Mouse (Mus musculus): ENCODE results near the gene Slc43a2.

Slc43a2 gene

GRCm38 (mm10) chr11:75571126-75571990, 39.9 kb downstream of the Slc43a2 start:
- no peak for DNase-seq (ENCODE audit: low read depth in 2 of 2, low spot score in 2 of 2)

DNA sequence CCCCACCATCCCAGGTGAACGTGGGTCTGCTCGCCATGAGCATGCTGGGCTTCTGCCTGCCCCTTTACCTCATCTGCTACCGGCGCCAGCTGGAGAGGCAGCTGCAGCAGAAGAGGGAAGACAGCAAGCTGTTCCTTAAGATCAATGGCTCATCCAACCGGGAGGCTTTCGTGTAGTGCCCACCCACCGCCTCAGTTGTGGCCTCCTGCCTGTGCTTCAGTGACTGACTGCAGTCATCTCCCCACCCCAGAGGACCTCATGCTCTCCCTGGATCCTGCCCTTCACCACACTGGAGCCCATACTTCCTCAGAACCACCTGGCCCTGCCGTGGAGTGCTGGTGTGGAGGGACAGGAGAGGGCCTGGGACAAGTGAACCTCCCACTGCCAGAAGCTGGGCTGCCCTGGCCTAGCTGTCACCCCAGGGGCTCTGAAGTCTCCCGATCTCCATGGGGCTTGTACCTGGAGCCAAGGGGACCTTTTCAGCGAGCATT, 40.9 kb downstream of the Slc43a2 start:
- no peak for DNase-seq (ENCODE audit: low read depth in 2 of 2, low spot score in 2 of 2)

DNA sequence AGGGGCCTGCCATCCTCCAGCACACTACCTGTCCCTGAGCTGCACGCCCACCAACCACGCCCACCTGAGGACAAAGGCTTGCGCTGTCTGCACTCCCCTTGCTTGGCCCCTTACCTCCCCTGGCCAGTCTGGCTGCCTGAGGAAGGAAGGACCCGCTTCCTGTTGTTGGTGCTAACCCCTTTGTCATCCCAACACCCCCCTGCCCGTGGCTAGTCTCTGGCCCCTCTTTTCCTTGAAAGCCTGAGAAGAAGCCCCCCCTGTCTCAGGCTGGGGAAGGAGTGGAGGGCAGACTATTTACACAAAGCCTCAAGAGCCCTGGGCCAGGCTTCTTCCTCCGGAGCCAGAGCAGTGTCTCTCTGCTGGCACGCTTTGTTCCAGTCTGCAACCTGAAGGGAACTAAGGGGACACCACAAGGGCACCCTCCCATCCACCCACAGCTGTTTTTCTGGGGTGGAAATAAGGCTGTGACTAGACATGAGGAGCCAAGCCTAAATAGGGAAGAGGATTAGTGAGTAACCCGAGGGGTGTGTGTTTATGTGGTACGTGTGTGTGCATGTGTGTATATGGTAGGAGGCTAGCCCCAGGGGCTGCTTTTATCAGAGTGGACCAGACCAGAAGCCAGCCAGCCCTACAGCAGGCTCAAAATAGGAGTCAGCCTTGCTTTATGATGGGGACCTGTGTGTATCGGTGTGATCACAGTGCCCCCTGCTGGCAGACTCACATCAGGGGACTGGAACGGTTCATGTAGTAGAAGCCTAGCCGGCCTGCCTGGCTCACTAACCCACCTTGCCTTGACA, 41.6 kb downstream of the Slc43a2 start:
- peak; percentile 90 to 94 for DNase-seq (ENCODE audit: low read depth in 2 of 2, low spot score in 2 of 2)

DNA sequence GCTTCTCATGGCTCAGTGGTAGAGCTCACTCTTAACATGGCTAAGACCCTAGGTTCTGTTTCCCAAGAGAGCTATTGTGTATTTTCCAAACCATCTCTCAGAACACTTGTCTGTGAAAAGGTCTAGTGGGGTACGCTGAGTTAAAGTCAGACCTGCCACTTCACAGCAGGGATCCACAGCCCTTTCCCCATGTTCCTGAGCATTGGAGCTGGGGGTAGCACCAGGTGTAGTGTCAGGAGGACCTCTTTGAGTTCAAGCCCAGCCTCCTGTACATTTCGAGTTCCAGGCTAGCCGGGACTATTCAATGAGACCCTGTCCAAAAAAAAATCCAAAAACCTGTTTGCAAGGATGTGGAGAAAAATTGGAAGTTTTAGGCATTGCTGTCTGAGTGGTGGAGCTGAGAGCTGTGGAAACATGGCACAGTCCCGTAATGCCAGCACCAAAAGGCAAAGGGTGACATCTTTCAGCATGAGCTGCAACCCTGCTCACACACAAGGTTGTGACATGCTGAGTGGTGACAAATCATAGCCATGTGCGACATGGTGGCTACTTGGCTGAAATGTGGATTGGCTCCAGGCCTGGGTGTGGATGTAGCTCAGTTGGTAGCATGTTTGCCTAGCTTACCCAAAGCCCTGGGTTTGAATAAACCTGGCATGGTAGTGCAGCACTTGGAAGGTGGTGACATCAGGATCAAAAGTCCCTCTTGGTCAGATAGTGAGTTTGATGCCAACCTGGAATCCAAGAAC, 43.1 kb downstream of the Slc43a2 start:
- DNase-seq (ENCODE audit: low read depth in 2 of 2, low spot score in 2 of 2) = no peak

DNA sequence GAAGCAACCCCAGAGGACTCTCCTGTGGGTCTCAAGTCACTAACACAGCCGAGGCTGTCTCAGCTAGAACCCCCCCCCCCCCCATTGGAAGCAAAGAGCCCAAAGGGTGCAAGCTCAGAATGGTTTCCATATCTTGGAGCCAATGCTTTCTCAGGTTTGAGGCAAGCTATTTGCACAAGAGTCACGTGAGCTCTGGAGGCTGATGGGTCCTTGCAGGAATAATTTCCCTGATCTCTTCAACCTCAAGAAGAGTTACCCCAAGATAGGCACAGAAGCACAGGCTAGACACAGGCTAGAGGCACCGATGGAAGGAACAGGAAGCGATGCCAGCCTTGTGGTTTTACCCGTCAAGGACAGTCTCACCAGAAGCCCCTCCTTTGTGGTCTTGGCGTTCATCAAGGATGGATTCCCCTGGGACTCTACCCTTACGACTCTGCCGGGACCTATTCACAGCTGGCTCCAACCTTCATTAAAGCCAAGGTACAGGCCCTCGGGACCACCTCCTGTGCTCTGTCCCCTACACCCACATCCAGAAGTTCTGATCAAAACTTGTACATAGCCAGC, 44.1 kb downstream of the Slc43a2 start:
- DNase-seq (ENCODE audit: low read depth in 2 of 2, low spot score in 2 of 2) = no peak

DNA sequence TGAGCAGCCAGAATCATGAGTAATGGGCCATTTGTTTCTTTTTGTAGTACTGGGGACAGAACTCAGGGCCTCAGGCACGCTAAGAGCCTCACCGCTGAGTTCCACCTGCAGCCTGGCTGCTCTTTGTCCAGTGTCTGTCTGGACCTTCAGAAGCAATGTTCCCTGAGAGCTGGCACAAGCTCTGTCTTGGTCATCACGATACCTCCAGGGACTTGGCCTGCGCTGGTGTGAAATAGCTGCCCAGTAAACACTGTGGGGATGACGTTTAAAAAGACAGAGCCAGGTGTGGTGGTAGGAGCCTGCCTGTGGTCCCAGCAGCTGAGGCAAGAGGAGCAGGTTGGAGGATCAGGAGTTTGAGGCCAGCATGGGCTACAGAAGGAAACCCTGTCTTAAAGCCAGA, 47.1 kb downstream of the Slc43a2 start:
- no peak for DNase-seq (ENCODE audit: low read depth in 2 of 2, low spot score in 2 of 2)

DNA sequence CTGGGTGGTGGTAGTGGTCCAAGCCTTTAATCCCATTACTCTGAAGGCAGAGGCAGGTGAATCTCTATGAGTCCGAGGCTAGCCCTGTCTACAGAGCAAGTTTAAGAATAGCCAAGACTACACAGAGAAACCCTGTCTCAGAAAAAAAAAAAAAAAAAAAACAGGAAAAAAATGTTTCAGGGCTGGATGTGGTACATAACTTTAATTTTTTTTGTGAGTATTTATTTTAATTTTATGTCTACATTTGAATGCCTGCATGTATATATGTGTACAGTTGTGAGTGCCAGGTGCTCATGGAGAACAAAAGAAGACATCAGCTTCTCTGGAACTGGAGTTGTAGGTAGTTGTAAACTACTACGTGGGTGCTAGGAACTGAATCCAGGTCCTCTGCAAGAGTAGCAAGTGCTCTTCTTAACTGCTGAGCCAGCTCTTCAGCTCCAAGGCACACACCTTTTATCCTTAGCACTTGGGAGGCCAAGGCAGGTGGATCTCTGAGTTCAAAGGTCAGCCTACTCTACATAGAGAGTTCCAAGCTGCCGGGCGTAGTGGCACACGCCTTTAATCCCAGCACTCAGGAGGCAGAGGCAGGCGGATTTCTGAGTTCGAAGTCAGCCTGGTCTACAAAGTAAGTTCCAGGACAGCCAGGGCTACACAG, 50.1 kb downstream of the Slc43a2 start:
- no peak for DNase-seq (ENCODE audit: low read depth in 2 of 2, low spot score in 2 of 2)

DNA sequence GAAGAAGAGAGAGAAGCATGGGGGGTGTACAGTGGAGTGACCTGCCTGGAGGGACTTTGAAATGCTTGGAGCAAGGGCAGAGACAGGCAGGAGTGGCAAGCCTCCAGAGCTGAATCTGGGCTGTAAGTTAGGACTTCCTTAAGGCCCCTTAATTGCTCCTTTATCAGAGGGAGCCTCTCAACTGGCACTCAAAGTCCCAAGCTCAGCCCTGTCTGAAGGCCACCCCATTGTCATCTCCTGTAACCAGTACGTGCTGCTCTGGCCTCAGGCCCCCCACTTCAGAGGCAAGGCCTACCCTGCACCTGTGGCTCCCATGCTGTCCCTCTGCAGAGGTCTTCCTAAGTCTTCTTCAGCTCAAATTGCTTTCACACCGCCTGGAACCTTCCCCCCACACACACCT, 52.0 kb downstream of the Slc43a2 start:
- no peak for DNase-seq (ENCODE audit: low read depth in 2 of 2, low spot score in 2 of 2)

DNA sequence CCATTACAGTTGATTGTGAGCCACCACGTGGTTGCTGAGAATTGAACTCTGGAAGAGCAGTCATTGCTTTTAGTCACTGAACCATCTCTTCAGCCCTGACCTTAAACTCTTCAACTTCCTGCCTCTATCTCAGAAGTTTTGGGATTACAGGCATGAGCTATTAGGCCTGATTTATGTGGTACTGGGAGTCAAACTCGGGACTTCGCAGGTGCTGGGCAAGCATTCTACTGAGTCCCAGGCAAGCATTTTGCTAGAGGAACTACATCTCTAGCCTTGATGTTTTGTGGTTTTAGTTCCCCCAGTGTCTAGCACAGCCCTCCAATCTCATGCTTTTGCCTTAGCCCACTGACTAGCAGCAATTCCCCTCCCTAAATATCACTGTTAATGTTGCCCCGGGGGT, 53.6 kb downstream of the Slc43a2 start:
- DNase-seq (ENCODE audit: low read depth in 2 of 2, low spot score in 2 of 2) = no peak

DNA sequence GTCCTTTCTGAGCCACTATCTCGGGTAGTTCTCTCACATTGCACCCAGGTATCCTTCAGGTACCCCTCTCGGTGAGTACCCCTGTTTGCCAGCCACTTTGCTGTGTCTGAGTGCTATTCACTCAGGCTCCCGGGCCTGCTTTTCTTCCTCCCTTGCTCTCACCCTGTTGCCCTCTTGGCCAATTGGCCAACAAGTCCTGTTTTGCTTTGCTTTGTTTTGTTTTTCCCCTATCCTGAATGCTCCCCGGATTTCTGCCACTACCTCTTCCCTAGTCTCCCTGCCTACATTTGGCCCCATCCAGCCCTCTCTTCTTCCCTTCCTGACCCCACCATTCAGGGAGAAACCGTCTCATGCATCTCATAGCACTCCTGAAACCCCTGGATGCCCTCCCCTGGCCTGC, 54.5 kb downstream of the Slc43a2 start:
- no peak for DNase-seq (ENCODE audit: low read depth in 2 of 2, low spot score in 2 of 2)

- DNase-seq (ENCODE audit: low read depth in 2 of 2, low spot score in 2 of 2) = no peak
Measured at GRCm38 (mm10) chr11:75586963-75587362, 55.5 kb downstream of the Slc43a2 start.

DNA sequence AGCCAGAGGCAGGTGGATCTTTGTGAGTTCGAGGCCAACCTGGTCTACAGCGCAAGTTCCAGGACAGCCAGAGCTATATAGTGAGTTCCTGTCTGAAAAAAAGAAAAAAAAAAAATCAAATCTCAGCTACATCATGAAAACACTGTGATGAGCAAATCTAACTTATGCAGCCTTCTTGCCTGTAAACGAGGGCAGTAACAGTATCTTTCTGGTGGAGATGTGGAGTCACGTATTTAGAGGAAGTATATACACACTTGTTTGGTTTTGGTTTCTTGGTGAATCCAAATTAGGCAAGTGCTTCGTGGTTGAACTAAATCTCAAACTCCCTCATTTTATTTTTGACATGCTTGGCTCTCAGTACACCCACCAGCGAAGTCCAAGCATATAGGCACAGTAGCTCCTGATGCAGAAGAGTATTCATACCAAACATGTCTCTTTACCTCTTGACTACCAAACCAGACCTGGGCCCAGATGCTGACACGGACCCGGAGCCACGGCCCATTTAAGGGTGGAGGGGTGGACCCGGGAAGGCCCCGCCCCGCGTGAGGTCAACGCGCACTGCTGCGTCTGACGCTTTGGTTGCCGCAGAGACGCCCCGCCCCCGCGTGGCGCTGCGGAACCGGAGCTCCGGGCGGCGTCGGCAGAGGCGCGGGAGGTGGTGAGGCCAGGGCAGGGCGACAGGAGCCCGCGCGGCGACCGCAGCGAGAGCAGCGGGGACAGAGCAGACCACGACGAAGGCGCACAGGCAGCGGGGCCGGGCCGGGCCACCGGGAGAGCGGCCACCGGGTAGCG, 56.2 kb downstream of the Slc43a2 start, which contains the start of gene Pitpna:
TSS of gene Pitpna (plus strand) at position 605 of the 792 bp plus-strand sequence.
- peak; percentile 91 to 94 for DNase-seq (ENCODE audit: low read depth in 2 of 2, low spot score in 2 of 2)

DNA sequence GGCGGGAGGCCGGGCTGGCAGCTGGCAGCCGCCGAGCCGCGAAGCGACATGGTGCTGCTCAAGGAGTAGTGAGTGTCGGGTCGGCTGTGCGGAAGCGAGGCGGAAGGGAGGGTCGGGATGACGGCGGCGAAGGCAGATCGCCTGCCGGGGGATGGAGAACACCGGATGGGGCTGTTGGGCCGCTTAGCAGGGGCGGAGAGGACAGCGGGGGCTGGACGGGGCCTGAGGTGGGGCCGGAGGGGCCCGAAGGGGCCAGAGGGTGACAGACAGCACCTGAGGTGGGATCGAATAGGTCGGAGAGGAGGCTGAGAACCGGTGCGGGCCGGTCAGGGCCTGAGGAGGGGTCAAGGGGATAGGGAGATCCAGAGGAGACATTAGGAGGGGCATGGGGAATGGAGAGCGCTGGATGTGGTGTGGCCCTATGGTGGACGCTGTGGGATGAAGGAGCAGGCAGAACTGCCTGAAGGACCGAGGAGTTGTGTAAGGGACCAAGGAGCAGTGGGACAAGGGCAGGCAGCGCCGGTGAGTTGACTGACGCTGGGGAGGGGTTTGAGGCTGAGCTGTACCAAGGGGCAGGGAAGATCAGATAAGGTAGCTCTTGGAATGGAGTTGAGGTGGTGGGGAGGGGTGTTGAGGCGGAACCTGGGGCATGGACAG, 56.9 kb downstream of the Slc43a2 start:
- DNase-seq (ENCODE audit: low read depth in 2 of 2, low spot score in 2 of 2) = peak in 1 of 2 experiments; percentile 13

- no peak for DNase-seq (ENCODE audit: low read depth in 2 of 2, low spot score in 2 of 2)
Measured at GRCm38 (mm10) chr11:75592612-75593011, 61.1 kb downstream of the Slc43a2 start.

DNA sequence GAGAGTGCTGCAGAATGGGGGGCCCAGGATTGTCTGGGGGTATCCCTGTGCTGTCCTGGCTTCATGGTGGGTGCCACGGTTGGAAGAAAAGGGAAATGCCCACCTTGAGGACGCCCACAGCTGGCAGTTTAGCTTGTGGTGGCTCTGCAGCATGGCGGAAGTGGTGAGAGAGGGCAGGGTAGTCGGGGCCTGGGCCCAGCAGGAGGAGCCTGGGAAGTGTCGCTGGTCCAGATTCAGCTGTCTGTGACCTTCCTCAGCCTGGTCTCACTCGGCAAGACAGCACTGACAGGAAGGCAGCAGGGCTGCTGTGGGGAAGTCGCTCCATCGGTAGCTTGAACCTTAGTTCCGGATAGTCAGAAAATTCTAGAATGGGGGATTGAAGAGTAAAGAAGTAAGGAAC, 62.9 kb downstream of the Slc43a2 start:
- peak in 1 of 2 experiments; percentile 18 for DNase-seq (ENCODE audit: low read depth in 2 of 2, low spot score in 2 of 2)

DNA sequence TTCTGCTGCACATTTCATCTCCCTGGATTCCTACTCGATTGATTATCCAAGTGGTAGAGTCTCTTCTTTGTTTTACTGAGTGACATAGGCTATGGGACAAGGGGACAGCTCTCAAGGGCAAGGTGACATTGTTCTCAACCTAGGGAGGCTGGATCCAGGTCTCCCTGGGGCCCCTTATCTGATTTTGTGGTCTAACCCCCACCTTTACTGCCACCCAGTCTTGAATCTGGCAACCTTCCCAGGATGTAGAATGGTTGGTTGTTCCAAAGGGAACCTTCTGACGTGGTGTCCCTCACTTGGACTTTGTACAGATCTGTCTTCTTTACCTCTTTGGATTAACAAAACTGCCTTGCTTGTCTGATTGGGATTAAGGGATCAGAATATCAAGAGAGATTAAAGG, 63.9 kb downstream of the Slc43a2 start:
- DNase-seq (ENCODE audit: low read depth in 2 of 2, low spot score in 2 of 2) = no peak

- no peak for DNase-seq (ENCODE audit: low read depth in 2 of 2, low spot score in 2 of 2)
Measured at GRCm38 (mm10) chr11:75595816-75596215, 64.3 kb downstream of the Slc43a2 start.

- no peak for DNase-seq (ENCODE audit: low read depth in 2 of 2, low spot score in 2 of 2)
Measured at GRCm38 (mm10) chr11:75596726-75597255, 65.3 kb downstream of the Slc43a2 start.

- DNase-seq (ENCODE audit: low read depth in 2 of 2, low spot score in 2 of 2) = no peak
Measured at GRCm38 (mm10) chr11:75598004-75598403, 66.5 kb downstream of the Slc43a2 start.
